9 mouse cellular contexts compared by ENCODE assay signal in genomic region chr9:112233822-112234504, GRCm38 (mm10). TPM values are rescaled to one million over a fixed set of nuclear protein-coding genes. Genes with fewer than 3 reads are reported as not detected.
DNase-seq lines count a peak whose midpoint lies in the region; ATAC-seq and TF ChIP-seq lines count a peak whose summit lies in the region.
"Had no signal": no experiment of that assay in that cellular context is flagged by ENCODE, and none has a peak within 500 bp of the region (broad histone marks: within the 10 kb centered on the region; RNA-seq: fewer than 3 reads in every experiment).

No protein-coding gene starts in this region.

- no peak for TF ChIP-seq POLR2A in kidney, adult 2 months (IDR thresholded peaks at IDR 0.05; ENCODE audit: low read depth, low read length)

- H3K9ac ChIP-seq in kidney, postnatal 0 days (ENCODE audit: low read depth, low read length) = no peak overlapping the region
- no peak overlapping the region for H3K9ac ChIP-seq in embryonic facial prominence, embryonic 11.5 days (replicated peaks; ENCODE audit: low read length)
- H3K9ac ChIP-seq in hindbrain, embryonic 12.5 days = peak overlapping the region; percentile 77
- H3K9ac ChIP-seq in midbrain, embryonic 13.5 days (replicated peaks) = peak overlapping the region; percentile 81

- H3K4me1 ChIP-seq in kidney, postnatal 0 days (replicated peaks; ENCODE audit: insufficient read depth, low read length) = 0 out of 2 replicates have a peak, but pooled peaks cover 7% of the 10 kb centered on the region
- no peaks in the 10 kb centered on the region for H3K4me1 ChIP-seq in kidney, adult 2 months (ENCODE audit: control insufficient read depth, insufficient read depth, low read length)
- H3K4me1 ChIP-seq in embryonic facial prominence, embryonic 11.5 days (ENCODE audit: control insufficient read depth, insufficient read depth, low read length) = peaks cover 3% of the 10 kb centered on the region
- H3K4me1 ChIP-seq in hindbrain, embryonic 12.5 days = peaks cover 10% of the 10 kb centered on the region
- H3K4me1 ChIP-seq in midbrain, embryonic 13.5 days (replicated peaks) = peaks cover 11% of the 10 kb centered on the region

- ATAC-seq in kidney, postnatal 0 days (replicated peaks; ENCODE audit: low FRiP score, low read depth) = no peak
- ATAC-seq in embryonic facial prominence, embryonic 11.5 days (replicated peaks; ENCODE audit: insufficient number of reproducible peaks, low FRiP score, low TSS enrichment, low read depth) = no peak
- ATAC-seq in hindbrain, embryonic 12.5 days (ENCODE audit: low FRiP score) = no peak
- no peak for ATAC-seq in midbrain, embryonic 13.5 days
- ATAC-seq in megakaryocyte-erythroid progenitor cell, adult 5-6 weeks (replicated peaks; ENCODE audit: low FRiP score, low TSS enrichment, poor library complexity, severe bottlenecking) = no peak

- no peak for TF ChIP-seq CTCF in kidney, postnatal 0 days (IDR thresholded peaks at IDR 0.05; ENCODE audit: low read depth)
- TF ChIP-seq CTCF in kidney, adult 2 months (conservative IDR thresholded peaks at IDR 0.05; ENCODE audit: insufficient read depth, insufficient read length, low read depth, low read length) = no peak

- peak overlapping the region; percentile 73 for H3K4me2 ChIP-seq in kidney, postnatal 0 days (ENCODE audit: low read length)
- H3K4me2 ChIP-seq in embryonic facial prominence, embryonic 11.5 days (ENCODE audit: low read depth, low read length) = no peak overlapping the region; the same call in 1 of the 2 replicates
- peak overlapping the region; percentile 93 for H3K4me2 ChIP-seq in hindbrain, embryonic 12.5 days (replicated peaks)
- H3K4me2 ChIP-seq in midbrain, embryonic 13.5 days (replicated peaks) = peak overlapping the region; percentile 76

- WGBS in kidney, postnatal 0 days = 15% methylated on average over 12 of the region's 12 CpGs
- WGBS in kidney, adult 2 months = 12% methylated on average over 12 of the region's 12 CpGs
- 16% methylated on average over 12 of the region's 12 CpGs for WGBS in embryonic facial prominence, embryonic 11.5 days
- WGBS in hindbrain, embryonic 12.5 days = 19% methylated on average over 12 of the region's 12 CpGs
- WGBS in midbrain, embryonic 13.5 days = 15% methylated on average over 12 of the region's 12 CpGs

- H3K9me3 ChIP-seq in kidney, postnatal 0 days (replicated peaks; ENCODE audit: low read length) = no peaks in the 10 kb centered on the region
- no peaks in the 10 kb centered on the region for H3K9me3 ChIP-seq in embryonic facial prominence, embryonic 11.5 days (replicated peaks; ENCODE audit: control insufficient read depth, low read length)
- H3K9me3 ChIP-seq in hindbrain, embryonic 12.5 days (replicated peaks) = no peaks in the 10 kb centered on the region
- no peaks in the 10 kb centered on the region for H3K9me3 ChIP-seq in midbrain, embryonic 13.5 days

- peaks cover 35% of the 10 kb centered on the region for H3K27me3 ChIP-seq in kidney, postnatal 0 days (ENCODE audit: insufficient read depth, low read length)
- H3K27me3 ChIP-seq in kidney, adult 2 months (replicated peaks; ENCODE audit: control insufficient read depth, insufficient read depth, low read length) = no peaks in the 10 kb centered on the region
- peaks cover 26% of the 10 kb centered on the region for H3K27me3 ChIP-seq in embryonic facial prominence, embryonic 11.5 days (ENCODE audit: control insufficient read depth, insufficient read depth, low read length)
- H3K27me3 ChIP-seq in hindbrain, embryonic 12.5 days = peaks cover 42% of the 10 kb centered on the region
- H3K27me3 ChIP-seq in midbrain, embryonic 13.5 days = peaks cover 30% of the 10 kb centered on the region

- H3K36me3 ChIP-seq in kidney, postnatal 0 days (ENCODE audit: insufficient read depth, low read length) = no peaks in the 10 kb centered on the region
- no peaks in the 10 kb centered on the region for H3K36me3 ChIP-seq in kidney, adult 2 months (ENCODE audit: control insufficient read depth, insufficient read depth, low read length)
- H3K36me3 ChIP-seq in embryonic facial prominence, embryonic 11.5 days (replicated peaks; ENCODE audit: control insufficient read depth, insufficient read depth, low read depth, low read length) = no peaks in the 10 kb centered on the region
- H3K36me3 ChIP-seq in hindbrain, embryonic 12.5 days = no peaks in the 10 kb centered on the region
- H3K36me3 ChIP-seq in midbrain, embryonic 13.5 days = no peaks in the 10 kb centered on the region
- H3K36me3 ChIP-seq: G1E had no signal

- no peak overlapping the region for H3K27ac ChIP-seq in kidney, postnatal 0 days
- no peak overlapping the region for H3K27ac ChIP-seq in kidney, adult 2 months (ENCODE audit: insufficient read depth, low read depth, low read length)
- no peak overlapping the region for H3K27ac ChIP-seq in embryonic facial prominence, embryonic 11.5 days (replicated peaks; ENCODE audit: low read depth, low read length)
- peak overlapping the region; percentile 86 for H3K27ac ChIP-seq in hindbrain, embryonic 12.5 days
- peak overlapping the region; percentile 89 for H3K27ac ChIP-seq in midbrain, embryonic 13.5 days

- DNase-seq in kidney, postnatal 0 days (ENCODE audit: low spot score) = no peak
- no peak for DNase-seq in kidney, adult 2 months
- peak; percentile 15 for DNase-seq in embryonic facial prominence, embryonic 11.5 days (ENCODE audit: low spot score)
- no peak for DNase-seq in frontal cortex, postnatal 25 days (ENCODE audit: low spot score in 2 of 2)
- DNase-seq in cerebellum, adult 11-12 months = no peak

- H3K4me3 ChIP-seq in kidney, postnatal 0 days (replicated peaks; ENCODE audit: low read depth, low read length) = peak overlapping the region; percentile 35; the same call in 1 of the 2 replicates
- no peak overlapping the region for H3K4me3 ChIP-seq in kidney, adult 2 months (ENCODE audit: insufficient read depth, low read depth, low read length)
- H3K4me3 ChIP-seq in embryonic facial prominence, embryonic 11.5 days (ENCODE audit: low read depth, low read length) = no peak overlapping the region
- peak overlapping the region; percentile 58 for H3K4me3 ChIP-seq in hindbrain, embryonic 12.5 days
- peak overlapping the region; percentile 56 for H3K4me3 ChIP-seq in midbrain, embryonic 13.5 days (replicated peaks)

RNA-seq across cellular contexts. Expression of gene Arpp21, which starts 1.8 kb away (rescaled TPM):
- polyA plus RNA-seq in kidney, postnatal 0 days (2015; fragmentation: Nextera tagmentation; extraction: Ambion mirVana) = 0.31 and 0.63 TPM in 2 replicates
- 0.18 and 0.74 TPM in 2 replicates for polyA plus RNA-seq in kidney, adult 2 months (2012; rRNA removed)
- 3.1 and 3.6 TPM in 2 replicates for polyA plus RNA-seq in embryonic facial prominence, embryonic 11.5 days (2014; fragmentation: Nextera tagmentation; extraction: Ambion mirVana)
- 9.8 and 19.9 TPM in 2 replicates for polyA plus RNA-seq in hindbrain, embryonic 12.5 days (2016; fragmentation: Nextera tagmentation; extraction: Ambion mirVana)
- 29.1 and 29.5 TPM in 2 replicates for polyA plus RNA-seq in midbrain, embryonic 13.5 days (2015; fragmentation: Nextera tagmentation; extraction: Ambion mirVana)
- total RNA-seq in megakaryocyte-erythroid progenitor cell, adult 5-6 weeks (2014; fragmentation: Nextera tagmentation) = 1.9 and 6.6 TPM in 2 replicates
- total RNA-seq in megakaryocyte-erythroid progenitor cell, adult 5-6 weeks (2017) = 0.46 and 0.56 TPM in 2 replicates
- polyA plus RNA-seq: G1E had no signal

Comparison
In these comparisons a context has a peak if more than half of its experiments do, and no peak if none do; other contexts are left out.
1. H3K4me3 ChIP-seq: peak in kidney, postnatal 0 days (single experiment), hindbrain, embryonic 12.5 days (single experiment) and midbrain, embryonic 13.5 days (single experiment); none in kidney, adult 2 months (single experiment) and embryonic facial prominence, embryonic 11.5 days (single experiment).
2. H3K27ac ChIP-seq: peak in hindbrain, embryonic 12.5 days (single experiment) and midbrain, embryonic 13.5 days (single experiment); none in kidney, postnatal 0 days (single experiment), kidney, adult 2 months (single experiment) and embryonic facial prominence, embryonic 11.5 days (single experiment).
3. H3K9ac ChIP-seq: peak in hindbrain, embryonic 12.5 days (single experiment) and midbrain, embryonic 13.5 days (single experiment); none in kidney, postnatal 0 days (single experiment) and embryonic facial prominence, embryonic 11.5 days (single experiment).